Mouse (Mus musculus) bone marrow, adult 2 months (tissue): ENCODE data around the gene Mast1. TPM values are rescaled to one million over a fixed set of nuclear protein-coding genes. Genes with fewer than 3 reads are reported as not detected.
A peak's percentile ranks its signal among the peaks of the same experiment; 100 is the strongest.

Experiments
- H3K27ac ChIP-seq: fragments of 200-500 bp; 2 replicates; pipeline ENCODE4 v1.5.1; 2012; ENCODE audit warnings: low read depth, mild to moderate bottlenecking, control low read depth, inconsistent platforms, low read length; ENCODE audit not compliant: control insufficient read depth, poor library complexity, insufficient read depth
- H3K4me1 ChIP-seq: fragments of 200-500 bp; 2 replicates; pipeline ENCODE4 v1.6.1; 2011; ENCODE audit warnings: low read length; ENCODE audit not compliant: control insufficient read depth, insufficient read depth
- H3K4me3 ChIP-seq: fragments of 200-500 bp; replicated peaks from 2 replicates; pipeline ENCODE3; 2011; ENCODE audit warnings: mild to moderate bottlenecking, low read depth, low read length, control low read depth; ENCODE audit not compliant: control insufficient read depth
- CTCF ChIP-seq: fragments of 200-500 bp; IDR thresholded peaks from 2 replicates; pipeline ENCODE4 v1.5.1; 2011; ENCODE audit warnings: low read length, control low read depth; ENCODE audit not compliant: control insufficient read depth, insufficient read depth
- POLR2A ChIP-seq: fragments of 200-500 bp; IDR thresholded peaks from 2 replicates; pipeline ENCODE4 v1.6.1; 2011; ENCODE audit warnings: low read depth, mild to moderate bottlenecking, control low read depth, low read length, borderline replicate concordance; ENCODE audit not compliant: control insufficient read depth
- WGBS: fragments of 180-500 bp; shearing (Covaris S2); methylation state at CpG from one replicate; pipeline ENCODE4 v1.1.7; 2018; 5-methylcytosine and 5-hydroxymethylcytosine counted together
- polyA plus RNA-seq: library from polyadenylated mRNA; stranded (reverse); fragments of >200 nt; gene quantifications from 2 replicates; pipeline ENCODE4 v1.2.4, GENCODE M21; 2011; ENCODE audit warnings: low replicate concordance; ENCODE audit not compliant: missing spikeins, insufficient read depth, insufficient read length

Gene Mast1
- polyA plus RNA-seq, 1 experiment, result not detected

DNA sequence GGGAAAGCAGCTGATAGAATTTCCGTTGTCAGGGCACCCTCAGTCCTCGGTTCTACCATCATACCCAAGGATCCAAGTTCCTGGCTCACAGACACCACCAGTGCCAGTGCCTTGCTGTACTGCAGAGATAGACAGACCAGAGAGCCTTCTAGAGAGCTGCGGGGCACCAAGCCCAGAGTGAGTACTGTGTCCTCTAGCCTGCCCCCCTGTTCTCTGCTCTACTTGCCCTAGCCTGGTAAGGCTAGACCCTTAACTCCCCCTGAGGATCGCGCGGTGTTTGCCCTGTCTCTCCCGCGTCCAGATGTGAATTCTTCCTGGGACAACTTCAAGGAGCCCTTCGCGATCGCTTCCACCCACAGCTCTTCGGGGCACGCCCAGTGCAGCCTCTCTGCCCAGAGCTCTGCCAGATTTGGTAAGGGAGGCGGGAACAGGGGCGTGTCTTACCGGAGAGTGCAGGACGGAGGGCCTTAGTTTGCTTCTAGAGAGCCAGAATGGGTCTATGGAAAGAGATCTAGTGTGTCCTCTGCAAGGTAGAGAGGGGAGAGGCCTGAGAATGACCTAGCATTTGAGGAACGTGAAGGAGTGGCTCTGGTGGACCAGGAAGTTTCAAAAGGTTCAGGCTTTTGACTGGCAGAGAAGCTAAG is 15.6 kb upstream of the Mast1 start:
- 7% methylated on average over 18 of the region's 18 CpGs for WGBS
- Histone ChIP-seq H3K27ac (no peak overlapping the region), H3K4me3 (no peak overlapping the region), H3K4me1 (no peaks in the 10 kb centered on the region; the same call in 1 of the 2 replicates)
- TF ChIP-seq POLR2A (no peak), CTCF (no peak)

DNA sequence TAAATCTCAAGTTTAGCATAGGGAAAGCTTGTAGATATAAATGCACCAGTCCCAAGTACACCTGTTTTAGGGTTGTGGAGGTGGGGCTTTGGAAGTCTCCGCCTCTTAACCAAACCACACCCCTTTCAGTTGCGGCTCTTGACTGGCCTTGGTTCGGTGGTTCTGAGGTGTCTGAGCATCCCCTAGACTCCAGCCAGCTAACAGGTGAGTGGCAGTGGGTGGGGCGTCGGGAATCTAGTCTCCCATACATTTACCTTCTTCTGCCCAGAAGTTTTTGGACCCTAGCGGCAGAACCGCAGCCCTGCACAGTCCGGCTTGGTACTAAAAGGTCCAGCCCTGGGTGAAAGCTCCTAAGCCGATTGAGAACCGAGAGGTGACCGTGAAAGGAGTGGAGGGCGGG is 12.6 kb upstream of the Mast1 start:
- TF ChIP-seq POLR2A, result no peak
- no peak for TF ChIP-seq CTCF
- Histone ChIP-seq H3K27ac (no peak overlapping the region), H3K4me3 (no peak overlapping the region), H3K4me1 (no peaks in the 10 kb centered on the region; the same call in 1 of the 2 replicates)
- WGBS, result 23% methylated on average over 12 of the region's 12 CpGs

DNA sequence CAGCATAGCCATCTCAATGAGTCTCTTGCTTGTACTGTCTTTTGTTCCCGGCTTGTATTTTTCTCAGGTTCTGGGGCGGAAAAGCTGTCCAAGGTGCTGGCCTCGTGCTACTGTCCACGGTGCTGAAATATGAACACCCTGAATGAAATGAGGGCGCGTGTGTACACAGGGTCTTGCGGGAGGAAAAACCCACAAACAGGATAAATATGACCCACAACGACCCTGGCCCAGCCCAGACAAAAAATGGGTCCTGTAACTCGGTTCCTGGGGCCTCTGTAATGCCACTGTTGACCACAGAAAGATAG is 10.0 kb upstream of the Mast1 start:
- Histone ChIP-seq H3K4me1 (no peaks in the 10 kb centered on the region), H3K4me3 (no peak overlapping the region), H3K27ac (no peak overlapping the region)
- TF ChIP-seq POLR2A, result no peak
- TF ChIP-seq CTCF, result no peak
- WGBS, result 12% methylated on average over 9 of the region's 9 CpGs

DNA sequence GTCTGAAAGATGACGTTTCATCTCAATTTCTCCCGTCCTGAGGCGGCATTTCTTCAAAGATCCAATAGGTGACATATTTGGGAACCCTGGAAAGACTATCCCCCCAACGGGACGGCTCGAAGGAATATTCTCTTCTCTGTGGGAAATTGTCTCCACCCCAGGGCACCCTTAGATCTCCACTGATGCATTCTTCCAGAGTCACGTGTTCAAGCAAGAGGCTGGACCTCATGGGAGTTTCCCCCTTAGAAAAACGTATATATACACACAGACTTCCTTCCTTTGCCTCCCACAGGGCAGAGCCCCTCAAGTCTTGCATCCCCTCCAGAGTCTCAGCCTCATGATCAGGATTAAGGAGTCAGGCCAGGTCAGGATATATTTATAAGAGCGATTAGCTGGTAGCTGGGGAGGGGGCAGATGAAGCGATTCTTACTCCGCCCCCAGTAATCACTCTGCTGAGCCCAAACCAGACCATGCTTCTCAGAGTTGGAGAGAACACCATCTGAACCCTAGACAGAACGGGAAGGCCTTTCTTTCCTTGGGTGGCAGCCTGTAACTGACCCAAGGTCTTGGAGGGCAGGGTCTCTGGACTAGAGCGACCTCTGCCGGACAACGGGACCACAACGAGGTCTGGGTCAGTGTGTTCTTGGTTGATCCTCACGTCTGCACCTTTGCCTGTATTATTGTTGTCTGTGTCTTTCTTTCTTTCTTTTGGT is 9.5 kb upstream of the Mast1 start, which contains the start of gene Rtbdn:
TSS of gene Rtbdn (plus strand) at position 464 of the 713 bp plus-strand sequence.
- no peak within 1 kb of the TSS for H3K4me3 ChIP-seq
- H3K4me1 ChIP-seq, result no peaks in the 10 kb centered on the region
- H3K27ac ChIP-seq, result no peak within 1 kb of the TSS
- 15% methylated on average over 17 of the region's 17 CpGs for WGBS
- TF ChIP-seq CTCF (peak; percentile 31; the same call in 1 of the 2 replicates), POLR2A (no peak)

DNA sequence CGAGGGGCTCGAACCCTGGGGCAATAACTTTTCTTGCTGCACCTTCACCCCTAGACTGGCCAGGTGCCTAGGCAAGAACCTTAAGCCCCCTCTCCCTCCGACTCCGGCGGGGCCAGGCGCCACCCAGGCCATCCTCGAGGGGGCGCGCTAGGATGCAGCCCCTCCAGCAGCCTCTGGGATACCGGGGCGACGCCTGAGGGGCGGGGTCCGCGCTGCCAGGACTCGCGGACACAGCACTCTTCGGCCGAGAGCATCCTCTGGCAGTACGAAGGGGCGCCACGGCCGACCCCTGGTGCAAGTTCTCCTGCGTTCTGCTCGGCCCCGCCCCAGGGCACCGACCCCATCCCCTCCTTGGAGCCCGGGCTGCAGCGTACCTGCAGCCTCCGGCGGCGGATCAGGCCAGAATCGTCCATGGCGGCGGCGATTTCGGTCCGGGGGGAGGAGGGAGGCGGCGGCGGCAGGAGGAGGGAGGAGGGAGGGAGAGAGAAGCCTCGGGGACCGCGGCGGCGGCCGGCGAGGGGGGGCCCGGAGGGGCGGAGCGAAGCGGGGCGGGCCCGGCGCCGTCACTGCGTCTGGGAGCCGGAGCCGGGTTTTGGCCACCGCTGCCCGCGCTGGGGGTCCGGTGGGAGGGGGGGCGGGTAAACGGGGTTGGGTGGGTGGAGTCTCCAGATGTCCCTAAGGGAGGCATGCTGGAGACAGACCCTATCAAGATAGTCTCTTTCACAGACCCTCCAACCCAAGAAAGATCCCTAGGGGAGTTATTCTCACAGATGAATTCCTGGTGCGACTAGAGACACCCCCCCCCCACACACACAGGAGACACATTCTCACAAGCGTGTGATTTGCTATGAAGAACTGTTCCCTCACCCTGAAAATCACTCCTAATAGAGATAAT is 8.7 kb upstream of the Mast1 start:
- no peak overlapping the region for H3K4me3 ChIP-seq
- WGBS, result 3% methylated on average over 50 of the region's 67 CpGs

DNA sequence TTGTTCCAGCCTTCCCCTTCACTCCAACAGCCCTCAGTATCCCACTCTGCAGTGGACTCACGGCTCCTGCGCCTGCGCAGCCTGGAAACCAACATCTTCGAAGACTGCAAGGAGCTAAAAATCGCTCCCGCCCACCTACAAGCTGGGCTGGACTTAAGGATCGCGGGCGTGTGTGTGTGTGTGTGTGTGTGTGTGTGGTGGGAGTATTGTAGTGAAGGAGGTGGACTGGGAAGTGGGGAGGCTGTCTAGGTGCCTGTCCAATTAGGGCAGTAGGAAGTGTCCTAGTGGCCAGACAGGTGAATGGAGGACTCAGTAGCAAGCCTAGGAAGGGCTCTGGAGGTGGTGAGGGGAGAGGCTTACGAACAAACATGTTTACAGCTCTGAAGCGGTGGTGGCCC is 8.1 kb upstream of the Mast1 start:
- Histone ChIP-seq H3K4me3 (no peak overlapping the region), H3K27ac (no peak overlapping the region), H3K4me1 (no peaks in the 10 kb centered on the region)
- 7% methylated on average over 11 of the region's 11 CpGs for WGBS
- TF ChIP-seq POLR2A (no peak), CTCF (no peak)

More for the DNA sequence above, 8.7 kb upstream of the Mast1 start:
- Histone ChIP-seq H3K4me1 (no peaks in the 10 kb centered on the region), H3K27ac (no peak overlapping the region)
- TF ChIP-seq CTCF (no peak), POLR2A (no peak)

DNA sequence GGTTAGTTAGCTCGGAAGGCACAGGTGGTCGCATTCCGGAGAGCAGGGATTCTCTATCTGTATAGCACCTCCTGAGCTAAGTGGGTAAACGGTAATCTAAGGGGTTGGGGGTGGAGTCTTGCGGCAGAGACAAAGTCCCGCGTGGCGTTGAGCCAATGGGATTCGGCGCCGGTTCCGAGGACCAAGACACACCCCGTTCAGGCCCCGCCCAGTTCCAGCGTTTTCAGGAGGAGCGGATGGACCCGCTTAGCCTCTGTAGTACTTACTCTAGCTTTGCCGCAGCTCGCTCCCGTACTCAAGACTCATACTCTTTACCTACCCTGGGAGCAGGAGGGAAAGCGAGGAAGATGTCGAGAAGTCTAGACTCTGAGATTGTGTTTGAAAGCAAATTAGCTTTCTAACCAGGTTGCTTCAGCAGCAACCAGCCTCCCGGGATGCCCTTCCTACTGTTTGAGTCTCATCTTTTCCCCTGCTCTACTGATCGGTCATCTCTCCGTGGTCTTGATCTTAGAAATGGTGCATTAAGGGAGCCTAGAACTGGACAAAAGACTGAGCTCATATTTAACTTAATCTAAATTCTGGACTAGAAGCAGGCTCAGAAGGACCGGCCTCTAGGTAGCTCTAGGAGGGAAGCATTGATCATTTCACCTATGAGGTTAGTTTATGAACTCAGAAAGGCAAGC is 7.5 kb upstream of the Mast1 start:
- Histone ChIP-seq H3K4me1 (no peaks in the 10 kb centered on the region), H3K4me3 (no peak overlapping the region), H3K27ac (no peak overlapping the region)
- TF ChIP-seq POLR2A (no peak), CTCF (no peak)
- WGBS, result 5% methylated on average over 26 of the region's 26 CpGs
